Mouse (Mus musculus) lung, adult 2 months (tissue): ENCODE data around the gene Gm20388.

Experiments
- CTCF ChIP-seq: fragments of 200-500 bp; IDR thresholded peaks from 2 replicates; pipeline ENCODE4 v1.5.1; 2011; ENCODE audit warnings: mild to moderate bottlenecking, low read length, control low read depth; ENCODE audit not compliant: insufficient read depth
- POLR2A ChIP-seq: fragments of 200-500 bp; IDR thresholded peaks from 2 replicates; pipeline ENCODE4 v1.6.1; 2011; ENCODE audit warnings: low read depth, mild to moderate bottlenecking, control low read depth, low read length, borderline replicate concordance; ENCODE audit errors: extremely low read depth

- TF ChIP-seq CTCF (no peak), POLR2A (no peak)
These were observed 28.7 kb upstream of the Gm20388 start for GRCm38 (mm10) chr8:119881917-119882316.
